Mouse (Mus musculus) lung, embryonic 16.5 days (tissue): ENCODE data around the gene Frk. TPM values are rescaled to one million over a fixed set of nuclear protein-coding genes. Genes with fewer than 3 reads are reported as not detected.

ENCODE experiments used
- ATAC-seq: fragments of 200-750 bp; cut with Nextera tagmentation; 2 replicates; pipeline ENCODE4 v1.8.0; 2017; ENCODE audit warnings: low read depth, mild to moderate bottlenecking, moderate library complexity
- H3K27ac ChIP-seq: fragments of 300-500 bp; sonication (generic); 2 replicates; pipeline ENCODE4 v1.5.1; 2014; ENCODE audit warnings: mild to moderate bottlenecking, control low read depth, low read length
- H3K27me3 ChIP-seq: fragments of 300-500 bp; sonication (generic); 2 replicates; pipeline ENCODE4 v1.6.1; 2014; ENCODE audit warnings: low read depth, low read length, mixed read lengths; ENCODE audit not compliant: control insufficient read depth, insufficient read depth
- H3K36me3 ChIP-seq: fragments of 300-500 bp; sonication (generic); 2 replicates; pipeline ENCODE4 v1.6.1; 2014; ENCODE audit warnings: low read length; ENCODE audit not compliant: control insufficient read depth, insufficient read depth
- H3K4me1 ChIP-seq: fragments of 300-500 bp; sonication (generic); replicated peaks from 2 replicates; pipeline ENCODE4 v1.6.1; 2014; ENCODE audit warnings: low read length, mixed read lengths; ENCODE audit not compliant: control insufficient read depth, insufficient read depth
- H3K4me2 ChIP-seq: fragments of 300-500 bp; sonication (generic); 2 replicates; pipeline ENCODE4 v1.6.1; 2014; ENCODE audit warnings: low read depth, low read length, control low read depth
- H3K4me3 ChIP-seq: fragments of 300-500 bp; sonication (generic); 2 replicates; pipeline ENCODE4 v1.5.1; 2014; ENCODE audit warnings: mild to moderate bottlenecking, low read length, control low read depth
- H3K9ac ChIP-seq: fragments of 300-500 bp; sonication (generic); 2 replicates; pipeline ENCODE4 v1.6.1; 2014; ENCODE audit warnings: low read length, control low read depth
- H3K9me3 ChIP-seq: fragments of 300-500 bp; sonication (generic); 2 replicates; pipeline ENCODE4 v1.6.1; 2016; ENCODE audit warnings: low read length; ENCODE audit not compliant: control insufficient read depth
- WGBS: fragments of 180-500 bp; shearing (Covaris S2); extraction: QIAGEN DNeasy Blood & Tissue Kit; methylation state at CpG from one replicate; pipeline ENCODE4 v1.1.7; 2014; 5-methylcytosine and 5-hydroxymethylcytosine counted together
- polyA plus RNA-seq: library from polyadenylated mRNA; unstranded; fragments of >200 nt; fragmentation: Nextera tagmentation; extraction: Ambion mirVana; gene quantifications from 2 replicates; pipeline ENCODE4 v1.2.1, GENCODE M21; 2015

Frk gene
- polyA plus RNA-seq, 1 experiment from 2014 or later: 10.7 TPM

DNA sequence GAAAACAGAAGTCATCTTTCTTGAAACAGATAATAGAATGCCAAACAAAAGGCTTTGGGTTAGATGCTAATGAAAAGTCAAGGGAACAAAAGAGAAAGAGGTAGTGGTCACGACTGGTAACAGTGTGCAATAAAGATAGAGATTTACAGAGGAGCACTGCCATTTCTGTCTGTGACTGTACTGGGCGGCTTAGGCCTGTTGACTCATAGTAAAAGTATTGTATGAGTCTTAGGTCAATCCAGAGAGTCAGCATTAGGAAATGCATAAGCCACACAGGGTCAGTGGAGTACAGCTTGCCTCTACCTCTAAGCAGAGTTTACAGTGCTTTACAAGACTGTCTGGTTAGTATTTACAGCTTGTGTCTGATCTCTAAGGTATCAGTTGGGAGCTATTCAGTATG is 24.6 kb downstream of the Frk start:
- Histone ChIP-seq H3K27ac (no peak overlapping the region), H3K9ac (no peak overlapping the region), H3K9me3 (no peaks in the 10 kb centered on the region), H3K27me3 (no peaks in the 10 kb centered on the region), H3K4me2 (no peak overlapping the region), H3K36me3 (no peaks in the 10 kb centered on the region), H3K4me1 (peaks cover 4% of the 10 kb centered on the region; the same call in 1 of the 2 replicates), H3K4me3 (no peak overlapping the region)
- WGBS: 81% methylated on average over 2 of the region's 2 CpGs
- no peak for ATAC-seq

DNA sequence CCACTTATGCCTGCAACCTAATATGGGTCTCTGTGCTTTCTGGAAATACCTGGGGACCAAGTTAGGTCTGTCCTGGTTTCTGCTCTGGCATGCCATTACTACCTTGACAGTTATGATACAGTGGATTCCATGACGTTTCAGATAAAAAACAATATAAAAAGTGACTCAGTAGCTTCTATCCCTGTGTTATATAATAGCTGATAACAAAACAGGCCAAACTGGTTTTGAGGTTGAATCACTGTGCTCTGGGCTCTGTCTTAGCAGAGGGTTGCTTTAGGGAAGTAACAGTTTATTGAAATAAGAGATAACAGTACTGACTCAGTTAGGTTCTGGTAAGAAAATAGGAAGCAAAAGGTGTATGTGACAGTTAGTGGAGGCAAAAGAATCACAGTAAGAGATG is 25.4 kb downstream of the Frk start:
- Histone ChIP-seq H3K4me1 (peaks cover 4% of the 10 kb centered on the region; the same call in 1 of the 2 replicates), H3K4me3 (no peak overlapping the region), H3K27me3 (no peaks in the 10 kb centered on the region), H3K9ac (no peak overlapping the region), H3K36me3 (no peaks in the 10 kb centered on the region), H3K9me3 (no peaks in the 10 kb centered on the region), H3K4me2 (no peak overlapping the region), H3K27ac (no peak overlapping the region)
- WGBS: 24% methylated on average over 1 of the region's 1 CpGs
- no peak for ATAC-seq

DNA sequence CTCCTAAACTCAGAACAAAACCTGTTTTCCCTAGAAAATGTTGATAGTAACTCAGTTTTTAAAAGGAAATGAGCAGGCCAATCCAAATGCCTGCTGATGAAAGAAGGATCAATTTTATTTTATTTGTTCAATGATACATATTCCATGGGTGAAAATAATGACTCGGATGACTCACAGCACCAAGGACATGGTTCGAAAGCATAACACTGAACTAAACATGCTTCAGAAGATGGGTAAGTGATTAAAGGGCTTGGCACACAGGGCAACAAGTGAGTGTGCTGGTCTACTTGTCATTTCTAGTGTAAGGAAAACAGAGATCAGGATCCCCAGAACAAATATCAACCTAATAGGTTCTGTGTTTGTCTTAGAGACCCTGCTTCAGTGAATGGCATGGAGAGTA is 26.1 kb downstream of the Frk start:
- H3K27me3 ChIP-seq: no peaks in the 10 kb centered on the region
- WGBS: 93% methylated on average over 2 of the region's 2 CpGs
- H3K36me3 ChIP-seq: no peaks in the 10 kb centered on the region
- no peak overlapping the region for H3K9ac ChIP-seq
- H3K4me1 ChIP-seq: peaks cover 4% of the 10 kb centered on the region; the same call in 1 of the 2 replicates
- no peaks in the 10 kb centered on the region for H3K9me3 ChIP-seq
- H3K27ac ChIP-seq: no peak overlapping the region
- no peak overlapping the region for H3K4me2 ChIP-seq
- no peak overlapping the region for H3K4me3 ChIP-seq
- ATAC-seq: no peak

DNA sequence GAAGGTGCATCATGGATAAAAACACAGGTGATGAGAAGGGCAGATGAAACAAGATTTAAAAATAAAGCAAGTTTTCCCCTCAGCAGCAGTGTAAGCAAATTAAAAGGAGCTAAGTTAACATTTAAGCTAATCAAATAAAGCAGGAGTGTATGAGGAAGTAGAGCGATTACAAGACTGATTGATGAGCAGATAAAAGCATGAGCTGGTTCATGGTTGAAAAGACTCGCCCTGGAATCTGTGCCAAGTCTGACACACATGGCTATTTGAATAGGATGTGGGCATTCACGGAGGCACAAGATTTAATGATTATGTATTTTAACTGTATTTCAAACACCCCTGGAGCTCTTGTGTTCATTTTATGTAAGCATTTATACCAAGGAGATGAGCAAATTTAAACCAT is 28.0 kb downstream of the Frk start:
- H3K36me3 ChIP-seq: no peaks in the 10 kb centered on the region
- H3K4me1 ChIP-seq: peaks cover 4% of the 10 kb centered on the region; the same call in 1 of the 2 replicates
- WGBS: 30% methylated on average over 3 of the region's 3 CpGs
- H3K9me3 ChIP-seq: no peaks in the 10 kb centered on the region
- no peaks in the 10 kb centered on the region for H3K27me3 ChIP-seq
- no peak overlapping the region for H3K27ac ChIP-seq
- no peak overlapping the region for H3K4me3 ChIP-seq
- no peak overlapping the region for H3K4me2 ChIP-seq
- H3K9ac ChIP-seq: no peak overlapping the region
- ATAC-seq: no peak

DNA sequence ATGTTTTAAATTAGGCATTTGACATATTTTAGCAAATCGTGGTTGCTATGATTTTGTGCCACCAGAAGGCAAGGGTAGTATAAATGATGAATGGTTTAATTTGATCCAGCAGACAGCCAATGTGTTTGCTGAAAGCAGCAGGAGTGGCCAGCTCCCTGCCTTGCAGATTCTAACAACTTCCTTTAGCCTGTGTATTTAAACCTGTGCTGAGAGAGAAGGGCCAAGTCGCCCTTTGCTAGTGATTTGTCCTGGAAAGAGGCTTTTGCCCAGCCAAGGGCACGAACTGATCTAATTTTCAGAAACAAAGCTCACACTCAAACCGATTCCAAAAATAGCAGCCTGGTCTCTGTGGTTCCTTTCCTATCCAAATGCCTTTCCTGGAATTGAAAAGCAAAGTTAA is 29.4 kb downstream of the Frk start:
- Histone ChIP-seq H3K9me3 (no peaks in the 10 kb centered on the region), H3K4me1 (peaks cover 4% of the 10 kb centered on the region; the same call in 1 of the 2 replicates), H3K36me3 (no peaks in the 10 kb centered on the region), H3K4me2 (no peak overlapping the region), H3K27ac (no peak overlapping the region), H3K4me3 (no peak overlapping the region), H3K9ac (no peak overlapping the region), H3K27me3 (no peaks in the 10 kb centered on the region)
- WGBS: 22% methylated on average over 4 of the region's 4 CpGs
- no peak for ATAC-seq

DNA sequence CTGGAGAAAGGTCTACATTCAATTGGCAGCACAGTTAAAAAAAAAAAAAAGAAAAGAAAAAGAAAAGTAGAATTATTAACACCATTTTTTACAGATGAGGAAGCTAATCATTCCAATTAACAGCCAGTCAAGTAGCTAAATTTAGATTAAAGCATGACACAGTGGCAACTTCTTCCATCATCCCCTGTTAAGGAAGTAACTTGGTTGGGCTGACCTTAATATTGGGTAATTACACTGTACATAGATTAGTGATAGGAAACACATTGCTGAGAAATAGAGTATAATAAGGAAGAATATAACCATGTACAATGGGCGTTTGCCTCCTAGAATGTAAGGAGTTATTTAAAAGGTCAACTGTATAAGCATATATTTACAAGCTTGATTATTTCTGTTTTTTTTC is 42.4 kb downstream of the Frk start:
- Histone ChIP-seq H3K36me3 (no peaks in the 10 kb centered on the region), H3K4me3 (no peak overlapping the region), H3K9ac (no peak overlapping the region), H3K4me2 (no peak overlapping the region), H3K27me3 (no peaks in the 10 kb centered on the region), H3K9me3 (no peaks in the 10 kb centered on the region), H3K27ac (no peak overlapping the region), H3K4me1 (no peaks in the 10 kb centered on the region)
- no peak for ATAC-seq
- 89% methylated on average over 1 of the region's 1 CpGs for WGBS

DNA sequence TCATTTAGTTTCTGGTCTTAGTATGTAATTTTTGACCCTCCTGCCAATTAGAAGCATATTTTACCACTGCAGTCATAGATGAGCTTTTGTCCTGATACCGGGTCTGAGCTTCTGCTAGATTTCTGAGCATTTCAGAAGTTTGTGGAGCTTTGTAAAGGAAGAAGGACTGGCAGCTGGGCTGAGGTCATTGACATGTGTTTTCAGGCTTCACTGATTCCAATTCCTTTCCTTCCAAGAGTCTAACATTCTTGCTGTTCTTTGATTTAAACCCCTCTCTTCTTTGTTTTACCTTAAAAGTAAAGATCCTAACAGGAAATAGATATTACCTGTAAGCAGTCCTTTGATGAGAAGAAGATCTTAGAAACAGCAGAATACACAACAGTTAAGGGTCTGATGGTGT is 48.6 kb downstream of the Frk start:
- no peak overlapping the region for H3K27ac ChIP-seq
- no peaks in the 10 kb centered on the region for H3K9me3 ChIP-seq
- no peaks in the 10 kb centered on the region for H3K27me3 ChIP-seq
- no peak overlapping the region for H3K4me3 ChIP-seq
- H3K4me2 ChIP-seq: no peak overlapping the region
- no peaks in the 10 kb centered on the region for H3K4me1 ChIP-seq
- no peak for ATAC-seq
- WGBS: 52% methylated on average over 1 of the region's 1 CpGs
- no peaks in the 10 kb centered on the region for H3K36me3 ChIP-seq
- no peak overlapping the region for H3K9ac ChIP-seq

DNA sequence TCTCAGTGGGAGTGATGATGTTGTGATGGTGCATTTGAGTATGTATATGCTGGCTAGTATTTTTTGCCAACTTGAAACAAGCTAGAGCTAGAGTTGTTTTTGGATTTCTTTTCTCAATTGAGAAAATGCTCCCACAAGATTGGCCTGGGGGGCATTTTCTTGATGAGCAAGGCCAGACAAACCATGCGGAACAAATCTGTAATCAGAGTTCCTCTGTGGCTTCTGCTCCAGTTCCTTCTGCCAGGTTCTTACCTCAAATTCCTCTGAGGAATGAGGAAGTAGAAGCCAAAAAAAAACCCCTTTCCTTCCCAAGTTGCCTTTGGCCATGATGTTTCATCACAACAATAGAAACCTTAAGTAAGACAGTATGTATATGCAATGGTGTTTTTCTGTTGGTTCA is 49.3 kb downstream of the Frk start:
- WGBS: 79% methylated on average over 1 of the region's 1 CpGs

DNA sequence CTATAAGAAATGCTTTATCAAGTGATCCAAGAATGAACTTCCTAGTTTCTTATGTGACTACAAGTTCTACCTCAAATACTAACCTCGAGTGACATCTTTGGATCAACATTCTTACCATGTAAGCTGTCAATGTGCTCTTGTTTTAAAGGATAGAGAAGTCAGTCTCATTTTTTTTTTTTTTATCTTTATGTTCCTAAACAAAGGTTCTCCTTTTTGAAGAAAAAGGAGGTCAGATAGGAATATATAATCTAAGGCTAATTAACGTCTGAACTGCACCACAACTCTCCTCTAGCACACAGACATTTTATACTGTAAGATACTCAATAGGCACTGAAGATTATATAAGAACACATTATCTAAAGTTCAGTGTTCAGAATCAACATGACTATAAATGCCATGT is 57.5 kb downstream of the Frk start:
- 61% methylated on average over 2 of the region's 2 CpGs for WGBS

More for the DNA sequence above, 49.3 kb downstream of the Frk start:
- H3K36me3 ChIP-seq: no peaks in the 10 kb centered on the region
- no peak for ATAC-seq
- H3K4me3 ChIP-seq: no peak overlapping the region
- H3K27me3 ChIP-seq: no peaks in the 10 kb centered on the region
- no peaks in the 10 kb centered on the region for H3K9me3 ChIP-seq
- no peaks in the 10 kb centered on the region for H3K4me1 ChIP-seq
- no peak overlapping the region for H3K27ac ChIP-seq
- H3K4me2 ChIP-seq: no peak overlapping the region
- no peak overlapping the region for H3K9ac ChIP-seq

More for the DNA sequence above, 57.5 kb downstream of the Frk start:
- H3K4me1 ChIP-seq: no peaks in the 10 kb centered on the region
- H3K4me3 ChIP-seq: no peak overlapping the region
- H3K27ac ChIP-seq: no peak overlapping the region
- no peaks in the 10 kb centered on the region for H3K36me3 ChIP-seq
- no peaks in the 10 kb centered on the region for H3K9me3 ChIP-seq
- no peak for ATAC-seq
- H3K9ac ChIP-seq: no peak overlapping the region
- no peak overlapping the region for H3K4me2 ChIP-seq
- H3K27me3 ChIP-seq: no peaks in the 10 kb centered on the region
